Mouse (Mus musculus): ENCODE measurements around the gene 4930442H23Rik. TPM values are rescaled to one million over a fixed set of nuclear protein-coding genes. Genes with fewer than 3 reads are reported as not detected.

The 4930442H23Rik gene
- total RNA-seq (2021) (not detected), polyA plus RNA-seq (2012; rRNA removed) (not detected in 2 replicates)
- long read RNA-seq: 0 reads

DNA sequence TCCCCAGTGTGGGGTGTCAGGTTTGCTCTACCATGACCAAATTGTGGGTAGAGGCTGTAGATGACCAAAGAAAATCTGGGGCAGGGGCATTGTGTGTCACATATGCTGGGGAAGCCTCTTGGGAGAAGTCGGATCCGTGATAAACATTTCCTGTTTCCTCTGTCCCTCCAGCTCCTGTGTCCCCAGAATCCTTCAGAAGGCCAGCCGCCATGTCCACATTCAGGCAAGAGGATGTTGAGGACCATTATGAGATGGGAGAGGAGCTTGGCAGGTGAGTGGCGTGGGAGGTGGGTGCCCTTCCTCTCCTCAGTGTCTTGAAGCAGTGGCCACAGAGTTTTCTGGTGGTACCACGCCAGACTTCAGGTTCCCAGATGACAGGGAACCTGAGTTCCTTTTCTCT, at the start of gene 4930442H23Rik:
4930442H23Rik (minus strand) TSS at position 45 of the 400 bp plus-strand sequence.
- Histone ChIP-seq H3K4me1 (ENCODE audit: control insufficient read depth, insufficient read depth, low read length) (peaks cover 8% of the 10 kb centered on the region), H3K79me2 (replicated peaks; ENCODE audit: control insufficient read depth, insufficient read depth, low read length) (peaks cover 2% of the 10 kb centered on the region; the same call in 1 of the 2 replicates), H3K9ac (ENCODE audit: low read depth, low read length) (peak within 1 kb of the TSS; percentile 79), H3K4me3 (peak within 1 kb of the TSS; percentile 69), H3K27me3 (ENCODE audit: control insufficient read depth, insufficient read depth, low read length) (no peaks in the 10 kb centered on the region), H3K27ac (peak within 1 kb of the TSS; percentile 95), H3K36me3 (ENCODE audit: control insufficient read depth, insufficient read depth, low read length) (no peaks in the 10 kb centered on the region)
- no peak for DNase-seq
- no peak for TF ChIP-seq POLR2A (IDR thresholded peaks at IDR 0.05; ENCODE audit: insufficient read depth, low read depth, low read length)
- TF ChIP-seq EP300 (IDR thresholded peaks at IDR 0.05; ENCODE audit: insufficient read depth, low read depth, low read length): no peak
- no peak for TF ChIP-seq CTCF (IDR thresholded peaks at IDR 0.05)
- WGBS: 56% methylated on average over 5 of the region's 5 CpGs
- intact Hi-C loops (cut with DNase I): no loop called here

DNA sequence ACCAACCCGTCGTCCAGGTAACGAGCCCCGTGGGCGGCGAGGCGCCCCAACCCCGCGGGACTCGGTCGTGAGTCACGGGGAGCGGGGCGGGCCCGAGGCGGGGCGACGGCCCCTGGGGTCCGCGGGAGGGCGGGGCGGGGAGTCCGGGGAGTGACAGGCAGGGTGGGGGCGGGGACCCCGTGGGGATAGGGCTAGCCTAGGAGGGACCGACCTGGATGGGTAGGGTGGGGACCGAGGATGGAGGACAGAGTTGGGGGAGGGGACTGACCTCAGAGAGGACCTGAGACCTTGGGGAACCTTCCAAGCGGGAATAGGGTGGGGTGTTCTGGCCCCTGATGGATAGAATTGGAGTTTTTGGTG, 49.6 kb upstream of the 4930442H23Rik start:
- Histone ChIP-seq H3K9ac (ENCODE audit: low read depth, low read length) (peak overlapping the region; percentile 76), H3K36me3 (ENCODE audit: control insufficient read depth, insufficient read depth, low read length) (no peaks in the 10 kb centered on the region), H3K27me3 (ENCODE audit: control insufficient read depth, insufficient read depth, low read length) (peaks cover 4% of the 10 kb centered on the region; the same call in 1 of the 2 replicates), H3K4me3 (peak overlapping the region; percentile 67), H3K79me2 (replicated peaks; ENCODE audit: control insufficient read depth, insufficient read depth, low read length) (no peaks in the 10 kb centered on the region), H3K4me1 (ENCODE audit: control insufficient read depth, insufficient read depth, low read length) (peaks cover 2% of the 10 kb centered on the region), H3K27ac (no peak overlapping the region; the same call in 1 of the 2 replicates)
- TF ChIP-seq POLR2A (IDR thresholded peaks at IDR 0.05; ENCODE audit: insufficient read depth, low read depth, low read length): no peak
- TF ChIP-seq EP300 (IDR thresholded peaks at IDR 0.05; ENCODE audit: insufficient read depth, low read depth, low read length): no peak
- no peak for TF ChIP-seq CTCF (IDR thresholded peaks at IDR 0.05)
- WGBS: 3% methylated on average over 28 of the region's 28 CpGs
- intact Hi-C loops (cut with DNase I): no loop called here
- no peak for DNase-seq

DNA sequence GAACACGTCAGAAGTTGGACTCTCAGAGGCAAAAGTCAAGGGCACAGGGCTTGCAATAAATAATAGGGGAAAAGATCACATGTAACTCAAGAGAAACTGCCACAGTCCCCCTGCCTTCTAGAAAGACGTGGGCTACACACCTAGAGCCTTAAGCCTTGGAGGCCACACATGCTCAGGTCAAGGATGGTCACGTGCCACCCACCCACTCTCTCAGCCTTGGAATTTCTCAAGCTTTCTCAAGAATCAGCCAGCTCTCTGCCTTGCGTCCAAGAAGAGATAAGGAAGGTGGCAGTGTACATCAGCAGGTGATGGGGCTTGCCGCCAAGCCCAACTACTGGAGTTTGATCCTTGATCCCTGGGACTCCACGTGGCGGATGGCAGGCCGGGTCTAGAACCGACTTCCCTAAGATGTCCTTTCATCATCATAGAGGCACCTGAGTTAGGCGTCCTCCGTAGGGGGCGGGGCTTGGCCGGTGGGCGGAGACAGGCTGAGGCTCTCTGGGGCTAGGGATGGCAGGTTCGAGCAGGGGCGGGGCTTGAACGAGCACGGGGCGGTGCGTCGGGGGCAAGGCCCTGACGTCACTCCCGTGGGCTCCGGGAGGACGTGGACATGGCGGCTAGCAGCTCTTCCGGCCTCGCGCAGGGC, 49.1 kb upstream of the 4930442H23Rik start, which contains the start of gene Zfr2:
Zfr2 (plus strand) TSS at position 576 of the 646 bp plus-strand sequence.
- Histone ChIP-seq H3K27ac (no peak within 1 kb of the TSS; the same call in 1 of the 2 replicates), H3K79me2 (replicated peaks; ENCODE audit: control insufficient read depth, insufficient read depth, low read length) (no peaks in the 10 kb centered on the region), H3K9ac (ENCODE audit: low read depth, low read length) (peak within 1 kb of the TSS; percentile 76), H3K4me1 (ENCODE audit: control insufficient read depth, insufficient read depth, low read length) (peaks cover 2% of the 10 kb centered on the region), H3K27me3 (ENCODE audit: control insufficient read depth, insufficient read depth, low read length) (peaks cover 4% of the 10 kb centered on the region; the same call in 1 of the 2 replicates), H3K36me3 (ENCODE audit: control insufficient read depth, insufficient read depth, low read length) (no peaks in the 10 kb centered on the region), H3K4me3 (peak within 1 kb of the TSS; percentile 67)
- WGBS: 10% methylated on average over 29 of the region's 29 CpGs
- intact Hi-C loops (cut with DNase I): no loop called here
- no peak for TF ChIP-seq EP300 (IDR thresholded peaks at IDR 0.05; ENCODE audit: insufficient read depth, low read depth, low read length)
- peak; percentile 57; the same call in 1 of the 2 replicates for TF ChIP-seq POLR2A (IDR thresholded peaks at IDR 0.05; ENCODE audit: insufficient read depth, low read depth, low read length)
- no peak for TF ChIP-seq CTCF (IDR thresholded peaks at IDR 0.05)
- DNase-seq: peak; percentile 84 to 87

DNA sequence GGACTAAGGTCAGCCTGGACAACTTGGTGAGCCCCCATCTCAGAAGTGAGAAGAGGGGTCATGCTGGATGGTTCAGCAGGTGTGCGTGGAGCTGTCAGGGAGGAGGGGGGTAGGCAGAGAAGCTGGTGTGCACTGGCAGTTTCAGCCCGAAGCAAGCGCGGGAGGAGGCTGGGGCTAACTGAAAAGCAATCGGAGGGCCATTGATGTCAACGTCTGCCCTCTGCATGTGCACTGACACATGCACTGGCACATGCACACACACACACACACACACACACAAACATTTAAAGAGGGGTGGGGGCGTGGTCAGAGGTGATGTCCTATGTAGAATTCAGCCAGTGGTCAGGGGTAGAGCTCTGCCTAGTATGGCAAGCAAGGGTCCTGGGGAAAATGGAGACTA, 47.8 kb upstream of the 4930442H23Rik start:
- 60% methylated on average over 7 of the region's 7 CpGs for WGBS
- peaks cover 4% of the 10 kb centered on the region; the same call in 1 of the 2 replicates for H3K27me3 ChIP-seq (ENCODE audit: control insufficient read depth, insufficient read depth, low read length)
- intact Hi-C loops (cut with DNase I): no loop called here

DNA sequence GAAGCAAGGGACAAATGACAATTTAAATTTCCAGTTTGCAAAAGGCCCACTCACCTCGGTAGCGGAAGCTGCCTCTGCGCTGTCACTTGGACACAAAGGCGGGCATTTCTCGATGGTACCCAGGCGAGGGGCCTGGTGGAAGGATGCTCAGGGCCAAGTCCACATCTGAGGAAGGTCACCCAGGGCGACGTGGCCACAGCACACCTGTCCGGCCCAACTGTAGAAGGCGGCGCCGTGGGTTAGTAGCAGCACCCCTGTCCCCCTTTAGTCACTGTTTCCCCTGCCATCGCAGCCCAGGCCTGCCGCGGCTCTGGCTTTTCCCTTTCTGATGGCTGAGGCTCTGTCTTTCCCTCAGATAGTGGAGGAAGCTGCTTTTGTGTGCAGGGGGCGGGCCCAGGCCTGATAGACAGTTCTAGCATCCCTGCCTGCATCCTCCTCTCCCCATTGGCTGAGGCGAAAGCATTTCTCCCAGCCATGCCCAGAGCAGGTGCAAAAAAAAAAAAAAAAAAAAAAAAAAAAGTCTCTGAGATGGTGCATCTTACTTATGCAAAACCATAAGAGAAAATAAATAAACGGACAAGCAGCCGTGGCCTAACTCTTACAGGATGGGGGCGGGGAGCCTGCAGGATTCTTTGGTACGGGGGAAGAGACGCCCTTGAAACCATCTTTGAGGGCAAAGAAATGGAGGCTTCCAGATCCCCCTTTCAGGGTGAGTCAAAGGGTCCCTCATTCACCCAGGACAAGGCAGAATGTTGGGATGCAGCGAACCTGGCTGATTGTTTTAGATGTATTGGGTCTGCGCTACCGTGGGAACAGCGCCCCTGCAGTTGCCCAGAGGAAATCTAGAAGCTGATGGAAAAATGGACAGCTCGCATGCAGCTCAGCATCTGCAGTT, 47.0 kb upstream of the 4930442H23Rik start, which contains the start of gene Atcay:
Atcay (minus strand) TSS at position 396 of the 895 bp plus-strand sequence.
- intact Hi-C loops (cut with DNase I): no loop called here
- Histone ChIP-seq H3K4me1 (ENCODE audit: control insufficient read depth, insufficient read depth, low read length) (peaks cover 2% of the 10 kb centered on the region), H3K9ac (ENCODE audit: low read depth, low read length) (no peak within 1 kb of the TSS), H3K27ac (no peak within 1 kb of the TSS), H3K27me3 (ENCODE audit: control insufficient read depth, insufficient read depth, low read length) (peaks cover 4% of the 10 kb centered on the region; the same call in 1 of the 2 replicates), H3K4me3 (no peak within 1 kb of the TSS), H3K36me3 (ENCODE audit: control insufficient read depth, insufficient read depth, low read length) (no peaks in the 10 kb centered on the region), H3K79me2 (replicated peaks; ENCODE audit: control insufficient read depth, insufficient read depth, low read length) (no peaks in the 10 kb centered on the region)
- DNase-seq: no peak
- peak; percentile 59 for TF ChIP-seq CTCF (IDR thresholded peaks at IDR 0.05)
- no peak for TF ChIP-seq POLR2A (IDR thresholded peaks at IDR 0.05; ENCODE audit: insufficient read depth, low read depth, low read length)
- no peak for TF ChIP-seq EP300 (IDR thresholded peaks at IDR 0.05; ENCODE audit: insufficient read depth, low read depth, low read length)
- 13% methylated on average over 27 of the region's 27 CpGs for WGBS

More for the DNA sequence above, 47.8 kb upstream of the 4930442H23Rik start:
- TF ChIP-seq POLR2A (IDR thresholded peaks at IDR 0.05; ENCODE audit: insufficient read depth, low read depth, low read length) (no peak), CTCF (IDR thresholded peaks at IDR 0.05) (no peak), EP300 (IDR thresholded peaks at IDR 0.05; ENCODE audit: insufficient read depth, low read depth, low read length) (no peak)
- no peak overlapping the region for H3K4me3 ChIP-seq
- no peaks in the 10 kb centered on the region for H3K36me3 ChIP-seq (ENCODE audit: control insufficient read depth, insufficient read depth, low read length)
- DNase-seq: no peak
- peaks cover 2% of the 10 kb centered on the region for H3K4me1 ChIP-seq (ENCODE audit: control insufficient read depth, insufficient read depth, low read length)
- no peak overlapping the region for H3K27ac ChIP-seq
- H3K79me2 ChIP-seq (replicated peaks; ENCODE audit: control insufficient read depth, insufficient read depth, low read length): no peaks in the 10 kb centered on the region
- no peak overlapping the region for H3K9ac ChIP-seq (ENCODE audit: low read depth, low read length)
